Mouse (Mus musculus) CH12.LX (cell line): ENCODE results near the gene Sae1. TPM values are rescaled to one million over a fixed set of nuclear protein-coding genes. Genes with fewer than 3 reads are reported as not detected.

Experiments
- DNase-seq: peaks from one replicate; pipeline ENCODE4 v3.0.0-alpha.2; 2013; ENCODE audit errors: extremely low read depth
- H3K27ac ChIP-seq: 2 replicates; pipeline ENCODE4 v1.5.1; 2012; ENCODE audit warnings: low read depth, mild to moderate bottlenecking, control low read depth, moderate library complexity; ENCODE audit not compliant: insufficient read depth
- H3K27me3 ChIP-seq: replicated peaks from 2 replicates; pipeline ENCODE3; 2012; ENCODE audit warnings: inconsistent platforms
- H3K36me3 ChIP-seq, 2 experiments: replicated peaks in 1 of 2; 2 replicates each; pipeline versions ENCODE3 to v1.6.1; 2012; ENCODE audit warnings: inconsistent platforms in 1 of 2, low read length in 1 of 2, mild to moderate bottlenecking in 1 of 2, mixed read lengths in 1 of 2, moderate library complexity in 1 of 2; ENCODE audit not compliant: control insufficient read depth in 1 of 2, insufficient read depth in 1 of 2
- H3K4me1 ChIP-seq, 2 experiments: 2 replicates each; pipeline ENCODE4 v1.6.1; 2012; ENCODE audit warnings: inconsistent platforms in 1 of 2, moderate library complexity in 1 of 2; ENCODE audit not compliant: insufficient read depth in 2 of 2, control insufficient read depth in 1 of 2
- H3K4me2 ChIP-seq: 2 replicates; pipeline ENCODE4 v1.6.1; 2012; ENCODE audit warnings: low read depth, mild to moderate bottlenecking, control low read depth; ENCODE audit not compliant: poor library complexity, insufficient read depth, severe bottlenecking
- H3K4me3 ChIP-seq, 3 experiments: fragments of 150-350 bp in 1 of 3; sonication (generic) in 1 of 3; replicated peaks in 1 of 3; 2 replicates each; pipeline versions ENCODE3 to v1.5.1; 2011 to 2012; ENCODE audit warnings: low read depth in 2 of 3, low read length in 2 of 3, mild to moderate bottlenecking in 2 of 3, moderate library complexity in 2 of 3, control low read depth in 1 of 3, improper control_type of control experiment in 1 of 3, inconsistent platforms in 1 of 3, mixed read lengths in 1 of 3; ENCODE audit not compliant: poor library complexity in 1 of 3
- H3K79me2 ChIP-seq: replicated peaks from 2 replicates; pipeline ENCODE4 v1.6.1; 2012; ENCODE audit warnings: mild to moderate bottlenecking, moderate library complexity; ENCODE audit not compliant: control insufficient read depth, poor library complexity, insufficient read depth, severe bottlenecking; ENCODE audit errors: extremely low read depth
- H3K9ac ChIP-seq: 2 replicates; pipeline ENCODE4 v1.6.1; 2012; ENCODE audit warnings: low read depth, mild to moderate bottlenecking, control low read depth, moderate library complexity; ENCODE audit not compliant: insufficient read depth
- H3K9me3 ChIP-seq: replicated peaks from 2 replicates; pipeline ENCODE3; 2012; ENCODE audit warnings: low read length, inconsistent platforms, mixed read lengths
- BHLHE40 ChIP-seq: IDR thresholded peaks from 2 replicates; pipeline ENCODE4 v1.6.1; 2011; ENCODE audit warnings: mild to moderate bottlenecking, low read depth, low read length, improper control_type of control experiment
- CHD1 ChIP-seq: IDR thresholded peaks from 2 replicates; pipeline ENCODE4 v1.6.1; 2012; ENCODE audit warnings: low read depth, low read length, improper control_type of control experiment, inconsistent platforms
- CHD2 ChIP-seq: IDR thresholded peaks from 2 replicates; pipeline ENCODE4 v1.6.1; 2011; ENCODE audit warnings: low read length, improper control_type of control experiment
- CTCF ChIP-seq, 2 experiments: IDR thresholded peaks in 1 of 2; conservative IDR thresholded peaks in 1 of 2; 2 replicates each; pipeline ENCODE4 v1.5.1; 2011 to 2012; ENCODE audit warnings: low read depth in 2 of 2, low read length in 2 of 2, improper control_type of control experiment in 1 of 2, inconsistent platforms in 1 of 2, mild to moderate bottlenecking in 1 of 2, moderate library complexity in 1 of 2
- E2F4 ChIP-seq: IDR thresholded peaks from 2 replicates; pipeline ENCODE4 v1.6.1; 2011; ENCODE audit warnings: low read depth, low read length, improper control_type of control experiment; ENCODE audit not compliant: insufficient replicate concordance
- ELF1 ChIP-seq: IDR thresholded peaks from 2 replicates; pipeline ENCODE4 v1.6.1; 2014; ENCODE audit warnings: low read depth, mild to moderate bottlenecking, inconsistent platforms, low read length, improper control_type of control experiment
- EP300 ChIP-seq: IDR thresholded peaks from 2 replicates; pipeline ENCODE4 v1.6.1; 2011; ENCODE audit warnings: low read length, improper control_type of control experiment
- ETS1 ChIP-seq: conservative IDR thresholded peaks from 2 replicates; pipeline ENCODE4 v1.6.1; 2012; ENCODE audit warnings: low read depth, mild to moderate bottlenecking, inconsistent platforms, low read length, improper control_type of control experiment, moderate library complexity
- GABPA ChIP-seq: IDR thresholded peaks from 2 replicates; pipeline ENCODE4 v1.6.1; 2012; ENCODE audit warnings: low read depth, low read length, improper control_type of control experiment, inconsistent platforms; ENCODE audit not compliant: insufficient replicate concordance
- HCFC1 ChIP-seq: IDR thresholded peaks from 2 replicates; pipeline ENCODE4 v1.6.1; 2012; ENCODE audit warnings: low read depth, mild to moderate bottlenecking, inconsistent platforms, low read length, improper control_type of control experiment
- IRF4 ChIP-seq: IDR thresholded peaks from 2 replicates; pipeline ENCODE4 v1.6.1; 2014; ENCODE audit warnings: low read depth, mild to moderate bottlenecking, inconsistent platforms, low read length, improper control_type of control experiment
- JUN ChIP-seq: IDR thresholded peaks from 2 replicates; pipeline ENCODE4 v1.6.1; 2011; ENCODE audit warnings: low read depth, mild to moderate bottlenecking, low read length, improper control_type of control experiment, moderate library complexity; ENCODE audit not compliant: insufficient read depth
- JUND ChIP-seq: conservative IDR thresholded peaks from 2 replicates; pipeline ENCODE4 v1.6.1; 2011; ENCODE audit warnings: low read depth, low read length, improper control_type of control experiment
- KAT2A ChIP-seq: IDR thresholded peaks from 2 replicates; pipeline ENCODE4 v1.6.1; 2012; ENCODE audit warnings: low read length, improper control_type of control experiment, inconsistent platforms; ENCODE audit not compliant: insufficient replicate concordance
- MAFK ChIP-seq: IDR thresholded peaks from 2 replicates; pipeline ENCODE4 v1.6.1; 2011; ENCODE audit warnings: low read length, improper control_type of control experiment; ENCODE audit not compliant: insufficient replicate concordance
- MAX ChIP-seq: IDR thresholded peaks from 2 replicates; pipeline ENCODE4 v1.6.1; 2011; ENCODE audit warnings: low read length, improper control_type of control experiment
- MAZ ChIP-seq: IDR thresholded peaks from 2 replicates; pipeline ENCODE4 v1.6.1; 2012; ENCODE audit warnings: low read depth, mild to moderate bottlenecking, inconsistent platforms, low read length, improper control_type of control experiment, moderate library complexity
- MEF2A ChIP-seq: IDR thresholded peaks from 2 replicates; pipeline ENCODE4 v1.6.1; 2014; ENCODE audit warnings: low read depth, mild to moderate bottlenecking, inconsistent platforms, low read length, improper control_type of control experiment, borderline replicate concordance
- MXI1 ChIP-seq: IDR thresholded peaks from 2 replicates; pipeline ENCODE4 v1.6.1; 2011; ENCODE audit warnings: mild to moderate bottlenecking, low read depth, low read length, improper control_type of control experiment
- MYC ChIP-seq: IDR thresholded peaks from 2 replicates; pipeline ENCODE4 v1.6.1; 2011; ENCODE audit warnings: low read depth, mild to moderate bottlenecking, improper control_type of control experiment, low read length
- NELFE ChIP-seq: IDR thresholded peaks from 2 replicates; pipeline ENCODE4 v1.6.1; 2011; ENCODE audit warnings: low read depth, low read length, improper control_type of control experiment
- NRF1 ChIP-seq: IDR thresholded peaks from 2 replicates; pipeline ENCODE4 v1.6.1; 2014; ENCODE audit warnings: low read depth, mild to moderate bottlenecking, inconsistent platforms, low read length, improper control_type of control experiment, moderate library complexity
- PAX5 ChIP-seq: IDR thresholded peaks from 2 replicates; pipeline ENCODE4 v1.6.1; 2012; ENCODE audit warnings: low read length, inconsistent platforms, mixed read lengths
- POLR2A ChIP-seq: IDR thresholded peaks from 2 replicates; pipeline ENCODE4 v1.6.1; 2011; ENCODE audit warnings: low read depth, mild to moderate bottlenecking, improper control_type of control experiment, low read length
- POLR2AphosphoS2 ChIP-seq: IDR thresholded peaks from 2 replicates; pipeline ENCODE4 v1.6.1; 2011; ENCODE audit warnings: low read depth, low read length, improper control_type of control experiment
- RAD21 ChIP-seq: IDR thresholded peaks from 2 replicates; pipeline ENCODE4 v1.6.1; 2011; ENCODE audit warnings: low read depth, mild to moderate bottlenecking, low read length, improper control_type of control experiment, moderate library complexity
- RCOR1 ChIP-seq: conservative IDR thresholded peaks from 2 replicates; pipeline ENCODE4 v1.6.1; 2012; ENCODE audit warnings: low read depth, mild to moderate bottlenecking, inconsistent platforms, low read length, improper control_type of control experiment
- SIN3A ChIP-seq: IDR thresholded peaks from 2 replicates; pipeline ENCODE4 v1.6.1; 2012; ENCODE audit warnings: low read length, improper control_type of control experiment, inconsistent platforms
- SMC3 ChIP-seq: IDR thresholded peaks from 2 replicates; pipeline ENCODE4 v1.6.1; 2011; ENCODE audit warnings: low read depth, low read length, improper control_type of control experiment
- TBP ChIP-seq: conservative IDR thresholded peaks from 2 replicates; pipeline ENCODE4 v1.6.1; 2011; ENCODE audit warnings: low read depth, low read length, improper control_type of control experiment
- TCF12 ChIP-seq: IDR thresholded peaks from 2 replicates; pipeline ENCODE4 v1.6.1; 2014; ENCODE audit warnings: low read depth, mild to moderate bottlenecking, inconsistent platforms, low read length, improper control_type of control experiment
- UBTF ChIP-seq: IDR thresholded peaks from 2 replicates; pipeline ENCODE4 v1.6.1; 2012; ENCODE audit warnings: low read depth, mild to moderate bottlenecking, inconsistent platforms, low read length, improper control_type of control experiment, moderate library complexity
- USF1 ChIP-seq: IDR thresholded peaks from 2 replicates; pipeline ENCODE4 v1.6.1; 2014; ENCODE audit warnings: low read depth, mild to moderate bottlenecking, inconsistent platforms, low read length, improper control_type of control experiment
- USF2 ChIP-seq: conservative IDR thresholded peaks from 2 replicates; pipeline ENCODE4 v1.6.1; 2011; ENCODE audit warnings: low read depth, low read length, improper control_type of control experiment
- ZC3H11A ChIP-seq: IDR thresholded peaks from 2 replicates; pipeline ENCODE4 v1.6.1; 2012; ENCODE audit warnings: low read depth, mild to moderate bottlenecking, inconsistent platforms, low read length, improper control_type of control experiment
- ZKSCAN1 ChIP-seq: IDR thresholded peaks from 2 replicates; pipeline ENCODE4 v1.6.1; 2012; ENCODE audit warnings: low read depth, inconsistent platforms, low read length, improper control_type of control experiment, borderline replicate concordance
- ZMIZ1 ChIP-seq: IDR thresholded peaks from 2 replicates; pipeline ENCODE4 v1.6.1; 2012; ENCODE audit warnings: low read depth, mild to moderate bottlenecking, inconsistent platforms, low read length, improper control_type of control experiment
- ZNF384 ChIP-seq: IDR thresholded peaks from 2 replicates; pipeline ENCODE4 v1.6.1; 2012; ENCODE audit warnings: low read depth, low read length, improper control_type of control experiment, inconsistent platforms
- dilution Hi-C: fragments of 300-500 bp; cut with MboI; formaldehyde crosslinking; loops from 2 replicates; pipeline ENCODE4 v1.14.3; 2020; ENCODE audit warnings: low sequenced_read_pairs; ENCODE audit not compliant: extremely low pct_unique_long_range_greater_than_20kb, extremely low pct_ligation_motif_present
- in situ Hi-C: fragments of 300-500 bp; cut with MboI; formaldehyde crosslinking; loops from 3 replicates; pipeline ENCODE4 v1.14.3; 2019; ENCODE audit warnings: low sequenced_read_pairs, low pct_ligation_motif_present, low pct_unique_long_range_greater_than_20kb, mixed read lengths
- polyA plus RNA-seq: library from polyadenylated mRNA; unstranded; fragments of >175 nt; gene quantifications from 2 replicates; pipeline ENCODE4 v1.2.1, GENCODE M21; 2012; ENCODE audit warnings: low read depth; ENCODE audit not compliant: insufficient read length
- total RNA-seq, 2 experiments: library from RNA; depleted of rRNA; stranded (reverse); fragments of 300-350 nt in 1 of 2; fragments of >200 nt in 1 of 2; gene quantifications; 2 replicates each; pipeline ENCODE4 v1.2.3; 2012 to 2014

Gene Sae1
- total and polyA plus RNA-seq, 3 experiments = 146 to 271 (median 160) TPM

DNA sequence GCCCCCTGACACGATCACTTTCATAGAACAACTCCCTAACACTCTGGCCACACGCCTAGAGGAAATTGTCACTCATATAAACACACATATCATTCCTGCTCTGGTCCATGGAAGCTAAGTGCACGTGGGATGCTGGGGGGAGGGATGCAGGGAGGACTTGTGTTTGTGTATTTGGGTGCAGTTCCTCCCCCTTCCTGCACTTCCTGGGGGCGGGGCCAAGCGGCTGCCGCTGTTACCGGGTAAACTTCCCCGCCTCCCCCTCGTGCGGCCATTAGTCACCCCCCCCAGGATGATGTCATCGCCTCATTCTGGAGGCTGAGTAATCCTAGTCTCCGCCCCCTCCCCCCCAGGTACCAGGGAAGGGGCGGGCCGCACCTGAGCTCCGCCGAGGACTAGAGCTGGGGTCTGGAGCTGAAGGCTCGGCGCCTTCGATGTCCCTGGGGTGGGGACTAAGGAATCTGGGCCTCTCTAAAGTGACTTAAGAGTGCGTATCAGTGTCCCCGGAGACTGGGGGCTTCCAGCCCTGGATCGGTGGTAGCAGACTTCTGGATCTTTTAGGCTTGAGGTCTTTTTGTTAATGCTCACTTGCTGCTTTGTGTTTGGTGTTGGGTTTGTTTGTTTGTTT is 90.7 kb downstream of the Sae1 start:
- Histone ChIP-seq H3K4me3 (peak overlapping the region; percentile 21 to 38 (median 26)), H3K79me2 (no peaks in the 10 kb centered on the region), H3K9me3 (no peaks in the 10 kb centered on the region), H3K27ac (peak overlapping the region; percentile 93), H3K9ac (peak overlapping the region; percentile 75), H3K4me2 (peak overlapping the region; percentile 63), H3K27me3 (no peaks in the 10 kb centered on the region), H3K4me1 (peaks cover 16 to 31% of the 10 kb centered on the region in 2 experiments), H3K36me3 (no peaks in the 10 kb centered on the region)
- peak; percentile 98 for DNase-seq
- TF ChIP-seq E2F4 (no peak), CHD2 (peak; percentile 84), ZC3H11A (no peak), KAT2A (0 out of 2 replicates have a peak, but pooled peaks have one; percentile 34), PAX5 (no peak), GABPA (no peak), POLR2A (peak; percentile 56; the same call in 1 of the 2 replicates), ZKSCAN1 (no peak), JUND (peak; percentile 90), MXI1 (peak; percentile 86), CHD1 (no peak), USF2 (no peak), ZMIZ1 (no peak), BHLHE40 (peak; percentile 95), MEF2A (peak; percentile 100), SMC3 (no peak), HCFC1 (peak; percentile 67), NRF1 (0 out of 2 replicates have a peak, but pooled peaks have one; percentile 20), CTCF (conservative IDR thresholded peaks at IDR 0.05 in 1 of 2, IDR thresholded peaks at IDR 0.05 in 1 of 2; ENCODE audit: low read depth in 2 of 2, low read length in 2 of 2) (no peak), TBP (no peak), USF1 (no peak; the same call in 1 of the 2 replicates), UBTF (no peak; the same call in 1 of the 2 replicates), TCF12 (peak; percentile 74; the same call in 1 of the 2 replicates), POLR2AphosphoS2 (no peak), ZNF384 (0 out of 2 replicates have a peak, but pooled peaks have one; percentile 14), MYC (peak; percentile 91; the same call in 1 of the 2 replicates), RCOR1 (0 out of 2 replicates have a peak, but pooled peaks have one; percentile 40), RAD21 (no peak), MAX (peak; percentile 92), NELFE (peak; percentile 43; the same call in 1 of the 2 replicates), ELF1 (peak; percentile 90), EP300 (0 out of 2 replicates have a peak, but pooled peaks have one; percentile 33), SIN3A (peak; percentile 89; the same call in 1 of the 2 replicates), JUN (peak; percentile 99), ETS1 (peak; percentile 95), MAFK (no peak), MAZ (peak; percentile 98), IRF4 (peak; percentile 80)
- dilution Hi-C loops (no loop called here), in situ Hi-C loops (no loop called here)
